Mouse (Mus musculus) cerebellum, adult 9-11 months (tissue): ENCODE measurements at regions not wholly inside any gene's neighbourhood (a gene's known extent, or its start where the extent isn't known, plus 50 kb on each side); places are given as distances from the start of the nearest gene placed in this dataset.

Experiments used
- DNase-seq: peaks from one replicate; pipeline ENCODE4 v3.0.0; 2022

DNA sequence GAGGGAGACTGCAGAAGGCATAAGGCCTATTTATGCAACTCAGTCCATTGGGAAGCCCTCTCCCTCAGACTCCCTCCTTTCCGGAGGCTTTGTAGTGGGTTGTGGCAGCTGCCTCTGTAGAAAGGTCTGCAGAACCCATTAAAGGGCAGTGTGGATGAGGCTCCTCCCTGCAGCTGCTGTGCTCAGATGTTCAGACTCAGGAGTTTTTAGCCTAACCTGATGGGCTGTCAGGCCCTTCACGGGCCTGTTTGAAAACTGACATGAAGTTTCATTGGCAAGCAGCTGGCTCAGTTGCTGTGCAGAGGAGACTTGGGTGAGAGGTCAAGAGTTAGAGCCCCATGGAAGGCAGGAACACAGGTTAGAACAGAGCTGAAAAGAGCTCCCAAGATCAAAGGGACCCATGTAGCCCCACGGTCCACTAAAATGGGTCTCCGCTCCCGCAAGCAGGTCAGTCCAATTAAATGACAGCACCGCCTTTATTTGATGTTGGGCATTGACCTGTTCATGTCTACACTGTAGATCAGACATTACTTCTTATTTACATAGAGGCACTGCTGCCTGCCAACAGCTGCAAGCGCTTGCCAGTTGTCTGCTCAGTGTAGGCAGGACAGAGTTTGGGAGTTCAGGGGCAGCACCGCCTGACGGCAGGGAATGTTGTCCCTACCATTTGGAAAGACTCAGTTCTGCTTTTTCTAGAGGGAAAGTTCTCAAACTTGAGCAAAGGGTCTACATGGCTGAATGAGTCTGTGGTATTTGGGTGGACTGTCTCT, 53.8 kb upstream of the Usp46 start:
- DNase-seq: no peak

- peak; percentile 68 for DNase-seq
These were observed 58.0 kb upstream of the Usp46 start for GRCm38 (mm10) chr5:74126015-74126896.

- DNase-seq: no peak
These were observed 59.3 kb upstream of the Usp46 start for GRCm38 (mm10) chr5:74127518-74127917.

DNA sequence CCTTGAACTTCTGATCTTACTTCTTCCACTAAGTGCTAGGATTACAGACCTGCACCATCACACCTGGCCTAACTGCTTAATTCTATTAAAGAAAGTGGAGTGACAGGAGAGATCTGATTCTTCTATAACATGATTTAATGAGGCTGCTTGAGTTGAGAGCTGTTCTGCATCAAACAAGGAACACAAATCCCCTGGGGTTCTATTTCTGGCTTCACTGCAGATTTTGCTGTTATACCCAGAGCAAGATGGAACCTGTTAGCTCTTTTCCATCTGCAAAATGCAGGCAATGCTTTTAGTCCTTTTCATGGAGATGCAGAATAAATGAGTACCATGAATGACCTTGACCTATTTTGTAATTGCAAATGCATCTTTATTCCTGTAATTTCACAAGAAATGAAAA, 61.4 kb upstream of the Usp46 start:
- DNase-seq: no peak

GRCm38 (mm10) chr5:74132671-74133070, 62.4 kb upstream of the Rasl11b start:
- no peak for DNase-seq

GRCm38 (mm10) chr5:74136377-74136776, 58.7 kb upstream of the Rasl11b start:
- DNase-seq: no peak

DNA sequence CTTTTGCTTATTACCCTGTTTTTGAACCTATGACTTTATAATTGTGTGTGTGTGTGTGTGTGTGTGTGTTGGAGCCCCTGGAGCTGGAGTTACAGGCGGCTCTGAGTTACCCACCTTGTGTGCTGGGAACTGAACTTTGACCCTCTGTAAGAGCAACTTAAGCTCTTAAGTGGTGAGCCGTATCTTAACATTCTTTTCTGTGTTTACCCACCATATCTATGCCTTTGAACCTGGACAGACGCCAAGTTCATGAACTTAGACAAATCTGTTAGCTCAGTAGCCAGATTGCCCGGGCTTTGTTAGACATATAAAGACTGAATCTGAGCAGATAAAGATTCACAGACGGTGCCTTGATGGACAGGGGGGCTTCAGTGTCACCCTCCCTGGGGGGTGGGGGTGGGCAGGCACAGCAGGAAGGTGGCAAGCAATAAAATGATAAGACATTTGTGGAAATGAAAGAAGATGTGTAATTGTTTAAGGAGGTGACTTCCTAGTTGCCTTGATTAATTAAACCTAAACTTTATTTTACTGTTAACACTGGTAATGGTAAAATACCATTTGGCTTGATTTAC, 58.1 kb upstream of the Rasl11b start:
- DNase-seq: no peak

DNA sequence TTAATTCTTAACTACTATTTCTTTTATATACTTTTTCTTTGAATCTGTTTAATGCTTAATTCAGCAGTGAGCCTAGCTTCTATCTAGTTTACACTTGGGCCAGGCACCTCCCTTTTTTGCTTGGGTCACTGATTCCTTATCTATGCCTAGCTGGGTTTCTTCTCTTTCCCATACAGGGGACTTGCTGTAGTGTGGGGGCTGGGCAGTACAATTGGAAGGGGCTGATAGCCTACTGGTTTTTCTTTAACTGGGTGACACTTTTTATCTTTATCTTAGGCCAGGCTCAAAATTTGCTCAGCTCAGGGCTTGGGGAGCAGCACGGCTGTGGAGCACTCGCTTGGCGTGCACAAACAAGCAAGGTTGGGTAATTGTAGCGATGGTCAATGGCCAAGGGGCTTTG, 51.1 kb upstream of the Rasl11b start:
- DNase-seq: no peak

DNA sequence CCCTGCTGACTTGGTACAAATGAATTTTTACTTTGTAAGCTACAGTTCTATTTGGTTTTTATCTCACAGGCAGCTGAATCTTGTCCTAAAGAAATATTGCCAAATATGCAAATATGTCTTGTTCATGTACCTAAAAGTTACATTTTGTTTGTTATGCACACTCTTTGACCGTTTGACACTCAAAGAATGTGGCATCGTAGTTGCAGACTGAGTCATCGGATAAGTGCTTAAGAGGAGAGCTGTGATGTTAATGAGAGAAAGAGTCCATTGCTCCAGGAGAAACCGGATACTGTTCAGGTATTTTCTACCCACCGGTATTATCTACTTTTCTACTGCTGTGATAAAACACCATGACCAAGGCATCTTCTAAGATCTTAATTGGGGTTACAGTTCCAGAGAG, 50.3 kb upstream of the Rasl11b start:
- no peak for DNase-seq
